Mouse (Mus musculus): ENCODE measurements around the gene Nudt11.
"Not testable (repeated sequence)": the region's sequence is repeated elsewhere in the genome, so short reads cannot be mapped to it uniquely, and the experiment has no call there.

The Nudt11 gene

DNA sequence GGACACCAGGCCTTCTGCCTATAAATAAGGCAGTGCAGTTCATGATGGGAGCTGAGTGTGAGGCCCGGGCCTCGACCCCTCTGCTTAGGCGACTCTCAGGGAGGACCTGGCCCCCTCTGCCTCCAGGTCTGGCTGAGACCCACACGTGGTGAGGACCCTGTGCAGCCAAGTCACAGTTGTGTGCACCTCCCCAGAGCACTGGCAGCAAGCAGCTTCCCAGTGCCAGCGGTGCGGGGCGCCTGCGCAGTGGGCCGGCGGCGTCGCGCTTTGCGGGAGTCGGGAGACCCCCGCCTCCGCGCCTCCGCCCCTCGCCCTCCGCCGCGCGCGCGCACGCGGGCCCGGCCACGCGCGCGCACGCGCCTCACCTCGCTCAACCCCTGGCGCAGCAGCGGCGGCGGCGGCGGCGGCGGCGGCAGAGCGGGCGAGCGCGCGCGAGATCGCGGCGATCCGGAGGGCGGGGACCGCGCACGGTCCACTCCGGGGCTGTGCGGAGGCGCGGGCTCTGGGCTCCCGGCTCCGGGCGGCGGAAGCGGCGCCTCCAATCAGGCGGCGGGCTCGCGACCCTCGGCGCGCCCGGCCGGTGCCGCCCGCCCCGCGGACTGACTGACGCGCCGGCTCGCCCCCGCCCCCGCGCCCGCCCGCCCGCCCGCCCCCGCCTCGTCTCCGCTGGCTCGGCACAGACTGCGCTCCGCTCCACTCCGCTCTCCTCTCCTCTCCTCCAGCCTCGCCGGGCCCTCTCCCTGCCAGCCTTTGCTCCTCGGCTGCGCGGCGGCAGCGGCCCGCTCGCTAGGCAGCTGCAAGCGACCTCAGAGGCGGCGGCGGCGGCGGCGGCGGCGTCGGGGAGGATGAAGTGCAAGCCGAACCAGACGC is at the start of gene Nudt11:
Gene Nudt11 (plus strand): TSS at position 388 of the 870 bp plus-strand sequence.
- DNase-seq (ENCODE audit: low read depth, low spot score) = not testable (repeated sequence)

DNA sequence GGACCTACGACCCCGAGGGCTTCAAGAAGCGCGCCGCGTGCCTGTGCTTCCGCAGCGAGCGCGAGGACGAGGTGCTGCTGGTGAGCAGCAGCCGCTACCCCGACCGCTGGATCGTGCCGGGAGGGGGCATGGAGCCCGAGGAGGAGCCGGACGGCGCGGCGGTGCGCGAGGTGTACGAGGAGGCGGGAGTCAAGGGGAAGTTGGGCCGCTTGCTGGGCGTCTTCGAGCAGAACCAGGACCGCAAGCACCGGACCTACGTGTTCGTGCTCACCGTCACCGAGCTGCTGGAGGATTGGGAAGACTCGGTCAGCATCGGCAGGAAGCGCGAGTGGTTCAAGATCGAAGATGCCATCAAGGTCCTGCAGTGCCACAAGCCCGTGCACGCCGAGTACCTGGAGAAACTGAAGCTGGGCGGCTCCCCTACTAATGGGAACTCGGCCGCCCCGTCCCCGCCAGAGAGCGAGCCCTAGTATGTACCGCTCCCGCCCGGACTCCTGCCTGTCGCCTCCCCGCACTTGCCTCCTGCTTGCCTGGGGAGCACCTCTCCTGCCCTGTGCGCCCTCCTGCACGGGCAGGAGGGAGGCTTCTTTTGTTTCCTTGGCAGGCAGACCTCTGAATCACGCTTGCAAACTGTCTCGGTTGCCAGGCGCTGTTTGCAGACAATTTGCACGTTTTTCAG is 822 bp downstream of the Nudt11 start:
- DNase-seq (ENCODE audit: low read depth, low spot score) = not testable (repeated sequence)

GRCm38 (mm10) chrX:6061563-6061962 is 14.3 kb downstream of the Nudt11 start:
- no peak for DNase-seq (ENCODE audit: low read depth, low spot score)

DNA sequence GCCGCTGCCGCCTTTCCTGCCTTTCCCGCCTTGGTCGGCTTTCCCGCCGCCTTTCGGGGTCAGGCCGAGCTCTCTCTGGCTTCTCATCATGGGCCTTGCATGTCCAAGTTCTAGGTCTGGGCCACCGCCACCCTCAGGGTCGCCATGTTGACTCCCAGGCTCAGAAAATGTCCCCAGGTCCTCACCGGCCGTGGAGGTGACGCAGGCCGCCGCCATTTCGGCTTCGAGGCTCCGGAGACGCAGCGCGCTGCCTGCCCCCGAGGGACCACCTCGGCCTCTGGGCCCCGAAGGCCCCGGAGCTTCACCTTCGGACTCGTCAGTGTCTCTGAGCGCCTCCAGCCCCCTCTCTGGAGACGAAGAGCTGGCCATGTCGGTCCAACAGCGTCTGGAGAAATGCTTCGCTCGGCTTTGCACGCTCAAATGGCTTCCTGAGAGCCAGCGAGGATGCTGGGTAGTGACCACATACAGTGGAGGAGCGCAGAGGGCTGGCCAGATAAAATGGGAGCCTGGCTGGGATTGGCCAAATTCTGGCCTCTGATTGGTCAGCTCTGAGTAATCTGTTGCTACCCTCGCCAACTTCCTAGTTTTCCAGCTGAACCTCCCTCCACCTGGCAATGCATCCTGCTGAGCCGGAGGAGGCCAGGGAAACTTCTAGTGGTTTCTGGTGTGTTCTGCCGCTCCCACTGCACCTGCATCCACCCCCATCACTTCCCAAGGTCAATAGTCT is 35.9 kb downstream of the Nudt11 start, which contains the start of gene AU022751:
Gene AU022751 (minus strand): TSS at position 466 of the 727 bp plus-strand sequence.
- no peak for DNase-seq (ENCODE audit: low read depth, low spot score)

GRCm38 (mm10) chrX:6091547-6091946 is 44.3 kb downstream of the Nudt11 start:
- DNase-seq (ENCODE audit: low read depth, low spot score) = no peak

DNA sequence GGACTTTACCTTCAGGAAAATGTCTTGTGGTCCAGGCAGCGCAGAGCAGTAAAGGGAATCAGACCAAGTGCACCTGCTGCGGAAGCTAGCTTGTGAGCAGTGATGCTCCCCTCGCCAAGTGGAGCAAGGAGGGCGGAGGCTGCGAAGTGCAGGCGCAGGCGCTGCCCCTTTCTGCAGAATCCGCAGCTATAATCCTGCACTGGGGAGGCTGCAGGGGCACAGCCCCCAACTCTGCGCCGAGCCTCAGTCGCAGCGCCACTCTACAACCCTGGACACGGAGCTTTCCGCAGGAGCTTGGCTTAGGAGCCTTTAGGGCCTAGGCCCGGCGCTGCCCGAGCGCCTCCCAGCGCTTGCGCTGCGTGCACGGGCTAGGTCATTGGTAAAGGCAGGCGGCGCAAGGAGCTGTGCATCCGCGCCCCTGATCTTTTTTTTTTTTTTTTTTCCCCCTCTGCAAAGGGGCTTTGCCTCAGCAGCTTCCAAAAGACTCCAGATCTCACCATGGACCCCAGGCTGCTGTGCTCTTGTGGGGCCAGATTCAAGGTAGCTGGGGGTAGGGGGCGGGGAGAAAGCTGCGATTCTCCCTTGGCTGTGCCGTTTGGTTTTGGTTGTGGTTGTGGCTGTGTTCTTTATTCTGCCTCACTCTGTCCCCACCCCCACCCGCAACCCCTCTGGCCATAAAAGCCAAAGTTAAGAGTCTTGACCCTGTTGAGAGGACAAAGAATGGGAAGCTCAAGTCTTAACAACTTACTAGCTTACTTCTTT is 44.9 kb downstream of the Nudt11 start:
- no peak for DNase-seq (ENCODE audit: low read depth, low spot score)

All from c-Kit-negative CD71-positive TER-119-positive erythroid progenitor cells, embryonic 14.5 days (primary cell).